Mouse (Mus musculus) embryo, embryonic 11.5 days (tissue): ENCODE results near the gene Ptprr.

ENCODE experiments used
- DNase-seq: peaks from one replicate; pipeline ENCODE4 v3.0.0-alpha.2; 2012; ENCODE audit warnings: low read depth, low spot score

The Ptprr gene

DNA sequence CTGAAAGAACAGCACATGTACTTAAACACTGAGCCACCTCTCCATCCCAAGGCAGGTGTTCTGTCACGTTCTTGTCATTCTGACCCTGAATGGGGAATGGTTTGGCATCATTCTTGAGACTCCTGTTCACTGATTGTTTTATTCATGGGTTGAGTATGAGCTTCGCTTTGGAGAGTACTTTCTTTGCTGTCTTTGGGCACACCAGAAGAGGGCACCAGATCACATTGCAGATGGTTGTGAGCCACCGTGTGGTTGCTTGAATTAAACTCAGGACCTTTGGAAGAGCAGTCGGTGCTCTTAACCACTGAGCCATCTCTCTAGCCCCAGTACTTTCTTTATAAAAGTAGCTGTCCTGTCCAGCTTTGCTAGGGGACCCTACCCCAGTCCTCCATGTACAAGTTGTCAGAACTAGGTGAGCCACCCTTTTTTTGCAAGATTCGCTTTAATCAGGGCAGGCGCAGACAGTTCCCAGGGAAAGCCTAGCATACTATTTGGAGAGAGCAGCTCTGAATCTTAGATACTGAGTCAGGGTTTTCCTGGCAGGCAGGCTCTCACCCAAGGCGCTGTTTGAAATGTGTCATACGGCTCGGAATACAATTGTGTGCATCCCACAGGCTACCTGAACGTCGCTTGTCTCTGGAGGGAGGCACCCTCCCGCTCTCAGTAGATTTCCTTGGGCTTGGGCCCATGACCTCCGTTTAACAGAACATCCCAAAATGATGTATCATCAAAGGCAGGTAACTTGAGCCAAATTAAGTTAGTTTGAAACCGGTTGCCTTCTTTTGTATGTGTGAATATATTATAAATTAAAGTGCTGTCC lies 178.8 kb downstream of the Ptprr start:
- no peak for DNase-seq

GRCm38 (mm10) chr10:116197416-116197939 lies 179.5 kb downstream of the Ptprr start:
- no peak for DNase-seq

DNA sequence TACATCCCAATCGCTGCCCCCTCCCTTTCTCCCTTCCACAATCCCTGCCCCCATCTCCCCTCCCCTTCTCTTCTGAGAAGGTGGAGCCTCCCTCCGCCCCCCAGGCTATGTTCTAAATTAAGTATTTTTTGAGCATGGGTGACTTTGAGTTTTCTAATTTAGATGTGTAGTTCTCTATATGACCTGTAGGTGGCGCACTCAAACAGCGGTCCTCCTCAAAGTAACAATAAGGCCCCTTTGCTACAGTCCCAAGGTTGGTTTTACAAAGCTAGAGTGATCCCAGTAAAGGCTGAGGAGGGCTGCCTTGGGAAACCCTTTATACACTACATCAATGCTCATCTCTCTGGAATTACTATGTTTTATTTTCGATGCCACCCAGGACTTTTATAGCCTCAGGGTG lies 181.0 kb downstream of the Ptprr start:
- no peak for DNase-seq

GRCm38 (mm10) chr10:116201542-116201941 lies 183.5 kb downstream of the Ptprr start:
- DNase-seq = no peak

DNA sequence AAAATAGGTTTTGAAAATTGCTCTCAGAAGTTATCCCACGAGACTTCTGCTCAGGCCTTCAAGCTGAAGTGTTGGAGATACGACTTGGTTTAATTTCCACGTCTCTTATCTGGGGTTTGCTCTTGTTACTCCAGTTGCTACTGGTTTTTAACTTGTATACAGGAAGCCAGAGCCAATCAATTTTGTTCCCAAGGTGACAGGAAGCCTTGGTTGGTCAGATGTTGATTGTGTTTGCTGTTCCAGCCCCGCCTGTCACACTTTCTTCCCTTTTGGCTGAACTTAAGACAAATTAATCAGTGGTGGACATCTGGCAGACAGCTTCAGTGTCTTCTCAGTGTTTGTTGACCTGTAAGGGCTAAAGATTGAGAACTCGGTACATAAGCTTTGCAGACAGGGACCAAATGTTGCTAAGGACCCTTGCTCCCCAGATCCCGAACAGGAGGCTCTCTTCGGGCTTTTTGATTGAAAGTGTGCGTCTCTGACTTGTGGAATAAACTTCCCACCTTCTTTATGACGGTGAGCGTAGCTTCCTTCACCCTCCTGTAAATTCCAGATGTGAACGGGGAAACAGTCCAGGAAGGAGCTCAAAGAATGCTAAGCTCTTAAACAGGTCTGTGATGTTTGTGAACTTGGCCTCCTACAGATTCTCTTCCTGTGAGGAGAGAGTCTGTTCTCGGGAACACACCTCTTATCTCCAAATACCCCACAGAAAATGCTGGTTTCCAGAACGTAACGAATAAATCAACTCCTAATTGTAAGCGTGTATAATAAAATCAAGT lies 187.8 kb downstream of the Ptprr start:
- no peak for DNase-seq

DNA sequence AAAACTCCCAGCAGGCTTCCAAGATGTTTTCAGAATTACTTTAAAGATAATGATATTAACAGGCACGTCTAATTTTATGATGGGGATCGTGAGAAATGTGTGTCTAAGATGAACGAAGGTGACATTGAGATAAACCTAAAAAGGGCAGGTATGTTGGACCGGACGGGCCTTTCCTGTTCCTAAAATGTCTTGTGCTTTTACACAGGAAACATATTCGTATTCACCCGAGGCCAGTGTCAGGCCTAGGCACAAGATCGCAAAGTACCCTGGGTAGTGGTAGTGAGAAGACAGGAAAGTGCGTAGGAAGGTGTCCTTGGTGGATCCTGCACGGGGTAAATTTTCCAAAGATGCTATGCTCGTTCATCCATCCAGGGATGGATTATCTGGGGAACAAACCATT lies 188.4 kb downstream of the Ptprr start:
- no peak for DNase-seq

DNA sequence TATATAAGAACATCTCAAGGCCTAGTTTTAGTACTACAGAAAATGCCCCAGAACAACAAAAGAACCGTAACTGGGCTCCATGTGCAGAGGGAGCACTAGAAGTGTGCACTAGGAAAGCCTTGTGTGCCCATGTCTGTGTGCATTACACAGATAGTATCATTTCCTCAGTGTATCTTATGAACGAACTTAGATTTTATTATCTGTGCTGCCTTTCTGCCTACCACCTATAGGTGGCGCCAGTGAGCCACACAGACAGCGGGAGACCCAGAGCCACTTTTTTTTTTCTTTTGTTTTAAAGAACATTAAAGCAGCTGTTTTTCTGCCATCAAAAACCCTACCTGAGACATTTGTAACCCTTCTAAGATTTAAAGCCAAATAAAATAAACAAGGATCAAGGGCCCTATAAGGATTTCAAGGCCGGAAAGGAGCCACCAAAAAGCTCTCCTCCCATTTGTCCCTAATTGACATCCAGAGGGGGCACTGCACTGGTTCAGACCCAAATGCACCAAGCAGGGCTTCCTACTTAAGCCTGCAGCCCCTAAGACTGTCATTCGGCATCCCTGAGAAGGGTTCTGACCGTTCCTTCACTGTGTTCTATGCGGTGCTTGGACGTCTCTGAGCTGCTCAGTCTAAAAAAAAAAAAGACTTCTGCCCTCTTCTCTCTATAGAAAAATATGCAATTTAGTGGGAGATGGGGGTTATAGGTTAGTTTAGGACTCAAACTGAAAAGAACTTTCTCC lies 190.1 kb downstream of the Ptprr start:
- DNase-seq = peak; percentile 50

GRCm38 (mm10) chr10:116208727-116209115 lies 190.7 kb downstream of the Ptprr start:
- no peak for DNase-seq

- DNase-seq = no peak
Measured at GRCm38 (mm10) chr10:116212127-116212526, 194.1 kb downstream of the Ptprr start.

DNA sequence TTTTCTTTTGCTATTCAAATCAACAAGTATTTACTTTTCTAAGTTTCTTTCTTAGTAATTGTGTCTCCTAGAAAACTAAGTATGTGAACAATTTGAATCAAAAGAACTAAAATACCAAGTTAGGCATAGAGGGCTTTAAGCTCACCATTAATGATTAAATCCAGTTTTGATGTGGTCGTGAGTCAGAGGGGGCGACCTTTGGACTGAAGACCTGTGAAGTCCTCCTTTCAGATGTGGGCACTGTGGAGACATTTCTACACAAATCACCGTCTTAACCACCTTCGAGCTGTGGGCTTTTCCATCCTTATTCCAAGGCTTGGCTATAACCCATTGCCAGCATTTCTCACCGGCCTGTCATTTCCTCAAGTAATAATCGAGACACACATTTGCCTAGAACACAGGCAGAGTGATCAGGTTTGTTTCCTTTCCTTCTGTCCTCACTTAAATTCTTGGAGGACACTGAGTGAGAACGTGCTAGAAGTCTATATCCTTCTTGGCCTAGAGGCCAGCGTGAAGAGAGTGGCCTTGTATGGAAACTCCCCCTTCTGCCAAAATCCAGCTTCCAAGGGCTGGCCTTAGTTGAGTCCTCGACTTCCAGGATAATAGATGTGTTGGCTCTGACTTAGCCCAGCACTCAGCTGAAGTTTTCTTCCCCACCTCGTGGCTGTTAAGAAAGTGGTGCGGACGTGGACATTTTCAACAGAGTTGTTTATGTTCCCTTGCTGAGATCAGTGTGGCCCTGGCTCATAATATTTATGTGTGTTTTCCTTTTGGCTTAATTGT lies 202.5 kb downstream of the Ptprr start:
- DNase-seq = no peak

- no peak for DNase-seq
Measured at GRCm38 (mm10) chr10:116235299-116235698, 217.3 kb downstream of the Ptprr start.

DNA sequence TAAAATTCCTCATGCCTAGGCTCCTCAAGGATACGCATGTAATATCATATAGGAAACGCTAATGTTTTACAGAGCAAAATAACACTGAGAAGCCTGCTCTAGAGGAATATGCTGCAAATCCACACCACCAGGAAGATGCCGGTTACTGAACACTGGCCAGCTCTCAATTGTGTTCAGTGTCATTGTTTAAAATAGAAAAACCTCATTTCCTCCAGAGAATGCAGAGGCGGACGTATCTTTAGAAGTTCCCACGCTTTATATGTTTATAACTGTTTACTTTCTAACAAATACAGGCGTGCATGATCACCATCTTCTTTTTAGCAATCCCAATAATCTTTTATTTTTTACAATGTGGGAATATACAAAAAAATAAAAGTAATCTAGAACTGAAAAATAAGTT lies 224.2 kb downstream of the Ptprr start:
- no peak for DNase-seq

DNA sequence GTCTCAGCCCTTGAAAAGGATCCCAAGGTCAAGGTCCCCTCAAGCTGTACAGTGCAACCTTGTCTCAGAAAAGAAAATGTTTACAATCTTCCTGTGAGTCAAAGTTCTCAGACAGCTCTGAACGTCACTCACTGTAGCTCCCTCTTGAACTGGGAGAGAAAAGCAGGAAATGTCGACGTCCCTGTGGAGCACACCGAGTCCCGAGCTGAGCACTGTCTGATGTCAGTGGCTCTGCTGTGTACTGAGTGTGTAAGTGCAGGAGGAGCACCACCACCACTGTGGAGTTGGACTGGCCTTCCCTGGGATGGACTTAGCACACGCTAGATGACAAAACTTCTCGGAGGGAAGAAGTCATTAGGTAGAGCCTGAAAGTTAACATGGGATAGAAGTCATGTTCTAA lies 225.4 kb downstream of the Ptprr start:
- DNase-seq = no peak

DNA sequence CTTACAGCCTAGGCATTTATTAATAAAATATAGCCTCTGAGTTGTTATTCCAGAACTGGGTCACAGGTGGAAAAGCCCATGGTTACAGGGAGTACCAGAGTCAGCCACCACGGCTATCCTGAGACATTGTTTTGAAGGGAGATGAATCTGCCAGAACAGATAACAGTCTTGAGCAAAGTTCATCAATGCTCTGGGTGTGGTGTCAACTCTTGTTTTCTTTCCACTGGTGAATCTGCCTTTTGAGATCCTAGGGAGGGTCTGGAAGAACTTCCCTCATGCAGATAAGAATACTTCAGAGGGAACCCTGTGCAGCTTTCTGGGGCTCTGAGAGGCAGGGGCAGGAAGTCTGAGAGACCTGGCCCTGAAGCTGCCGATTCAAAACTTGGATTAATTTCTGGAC lies 227.6 kb downstream of the Ptprr start:
- DNase-seq = no peak

- no peak for DNase-seq
Measured at GRCm38 (mm10) chr10:116252668-116253067, 234.7 kb downstream of the Ptprr start.

- no peak for DNase-seq
Measured at GRCm38 (mm10) chr10:116253972-116254371, 236.0 kb downstream of the Ptprr start.

- no peak for DNase-seq
Measured at GRCm38 (mm10) chr10:116259298-116259697, 241.3 kb downstream of the Ptprr start.

DNA sequence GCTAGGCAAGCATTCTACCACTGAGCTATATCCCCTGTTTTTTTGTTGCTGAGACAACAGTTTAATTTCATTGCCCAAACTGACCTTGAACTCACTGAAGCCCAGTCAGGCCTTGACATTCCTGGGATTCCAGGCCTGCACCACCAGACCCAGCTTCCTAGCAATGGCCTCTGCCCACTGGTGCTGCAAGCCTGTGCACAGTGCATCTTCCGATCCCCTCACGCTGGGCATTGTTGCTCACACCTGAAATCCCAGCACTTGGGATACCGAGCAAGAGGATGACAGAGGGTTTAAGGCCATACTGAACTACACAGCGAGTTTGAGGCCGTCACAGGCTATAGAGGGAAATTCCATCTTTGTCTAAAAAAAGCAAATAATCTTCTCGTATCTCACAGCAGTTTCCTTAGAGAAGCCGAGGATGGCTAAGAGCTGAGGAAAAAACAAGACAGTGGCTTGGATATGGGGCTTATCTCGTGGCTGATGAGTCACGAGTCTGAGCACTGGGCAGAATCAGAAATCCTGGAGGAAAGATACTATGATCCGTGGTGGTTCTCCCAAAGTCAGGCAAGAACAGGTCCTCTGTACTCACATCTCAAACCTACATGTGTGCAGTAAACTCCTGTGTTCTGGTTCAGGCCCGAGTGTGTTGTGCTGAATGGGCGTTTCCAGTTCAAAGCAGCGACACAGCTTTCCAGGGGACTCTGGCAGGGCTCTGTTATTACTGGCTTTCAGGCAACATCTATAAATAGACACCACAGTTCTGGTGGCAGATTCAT lies 242.8 kb downstream of the Ptprr start:
- DNase-seq = no peak

- DNase-seq = no peak
Measured at GRCm38 (mm10) chr10:116261559-116261958, 243.5 kb downstream of the Ptprr start.

DNA sequence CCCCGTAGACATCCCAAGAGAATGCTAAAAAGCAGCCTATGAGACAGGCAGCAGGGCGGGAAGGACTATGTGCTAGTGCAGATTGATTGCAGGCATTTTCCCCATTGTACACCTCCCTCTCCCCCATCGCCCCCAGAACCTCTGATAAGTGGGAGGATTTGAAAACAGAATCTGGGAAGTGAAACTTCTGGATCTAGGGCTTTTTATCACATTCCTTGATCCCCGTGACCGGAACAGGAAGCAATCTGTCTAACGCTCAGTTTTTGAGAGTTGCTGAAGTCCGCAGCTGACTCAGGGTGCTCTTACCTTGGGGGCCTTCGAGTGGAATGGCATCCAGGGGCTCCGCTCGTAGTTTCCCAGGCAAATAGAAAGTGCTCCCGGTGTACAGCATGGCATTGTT lies 246.5 kb downstream of the Ptprr start:
- no peak for DNase-seq
